Mouse (Mus musculus) cerebellum, postnatal 25 days (tissue): ENCODE measurements at regions not wholly inside any gene's neighbourhood (a gene's known extent, or its start where the extent isn't known, plus 50 kb on each side); places are given as distances from the start of the nearest gene placed in this dataset.

ENCODE experiments used
- DNase-seq, 2 experiments: peaks; one replicate each; pipeline ENCODE4 v3.0.0; 2021; ENCODE audit warnings: mixed read lengths in 2 of 2

- DNase-seq, result no peak
Observed at GRCm38 (mm10) chr15:69387466-69387865, 2886.8 kb upstream of the Lrrc6 start.

GRCm38 (mm10) chr15:69365440-69365839 lies 2864.7 kb upstream of the Lrrc6 start:
- no peak for DNase-seq

GRCm38 (mm10) chr15:69350053-69350739 lies 2849.5 kb upstream of the Lrrc6 start:
- no peak for DNase-seq

GRCm38 (mm10) chr15:69346065-69346464 lies 2845.4 kb upstream of the Lrrc6 start:
- no peak for DNase-seq

GRCm38 (mm10) chr15:69342759-69343158 lies 2842.0 kb upstream of the Lrrc6 start:
- DNase-seq, result no peak

GRCm38 (mm10) chr15:69336491-69336890 lies 2835.8 kb upstream of the Lrrc6 start:
- peak; percentile 25 to 26 for DNase-seq

- DNase-seq, result no peak
Observed at GRCm38 (mm10) chr15:69326537-69326936, 2825.8 kb upstream of the Lrrc6 start.

- DNase-seq, result no peak
Observed at GRCm38 (mm10) chr15:69303100-69303499, 2802.4 kb upstream of the Lrrc6 start.

- no peak for DNase-seq
Observed at GRCm38 (mm10) chr15:69291273-69291672, 2790.6 kb upstream of the Lrrc6 start.

- DNase-seq, result no peak
Observed at GRCm38 (mm10) chr15:69275546-69276255, 2775.0 kb upstream of the Lrrc6 start.

GRCm38 (mm10) chr15:69274225-69274766 lies 2773.6 kb upstream of the Lrrc6 start:
- no peak for DNase-seq

GRCm38 (mm10) chr15:69273518-69273917 lies 2772.8 kb upstream of the Lrrc6 start:
- DNase-seq, result no peak

- peak in 1 of 2 experiments; percentile 3 for DNase-seq
Observed at GRCm38 (mm10) chr15:69261940-69262339, 2761.2 kb upstream of the Lrrc6 start.

GRCm38 (mm10) chr15:69257161-69257778 lies 2756.6 kb upstream of the Lrrc6 start:
- DNase-seq, result no peak

- DNase-seq, result no peak
Observed at GRCm38 (mm10) chr15:69253698-69254097, 2753.0 kb upstream of the Lrrc6 start.

GRCm38 (mm10) chr15:69252095-69252494 lies 2751.4 kb upstream of the Lrrc6 start:
- DNase-seq, result no peak

GRCm38 (mm10) chr15:69246190-69246966 lies 2745.7 kb upstream of the Lrrc6 start:
- DNase-seq, result peak; percentile 25 to 56

GRCm38 (mm10) chr15:69235271-69235670 lies 2734.6 kb upstream of the Lrrc6 start:
- DNase-seq, result no peak

- no peak for DNase-seq
Observed at GRCm38 (mm10) chr15:69224619-69225587, 2724.2 kb upstream of the Lrrc6 start.

- DNase-seq, result no peak
Observed at GRCm38 (mm10) chr15:69223411-69223810, 2722.7 kb upstream of the Lrrc6 start.

GRCm38 (mm10) chr15:69222391-69222790 lies 2721.7 kb upstream of the Lrrc6 start:
- no peak for DNase-seq
